Mouse (Mus musculus): ENCODE data around the gene Cabin1.

Gene Cabin1

GRCm38 (mm10) chr10:75635019-75635692 is 129.0 kb downstream of the Cabin1 start:
- DNase-seq (ENCODE audit: low spot score), result no peak

GRCm38 (mm10) chr10:75634610-75635009 is 129.5 kb downstream of the Cabin1 start:
- DNase-seq (ENCODE audit: low spot score), result no peak

GRCm38 (mm10) chr10:75633576-75634139 is 130.5 kb downstream of the Cabin1 start:
- no peak for DNase-seq (ENCODE audit: low spot score)

- DNase-seq (ENCODE audit: low spot score), result no peak
These were observed 131.1 kb downstream of the Cabin1 start for GRCm38 (mm10) chr10:75633048-75633447.

GRCm38 (mm10) chr10:75632633-75633032 is 131.5 kb downstream of the Cabin1 start:
- no peak for DNase-seq (ENCODE audit: low spot score)

GRCm38 (mm10) chr10:75627490-75627889 is 136.7 kb downstream of the Cabin1 start:
- DNase-seq (ENCODE audit: low spot score), result no peak

- no peak for DNase-seq (ENCODE audit: low spot score)
These were observed 137.2 kb downstream of the Cabin1 start for GRCm38 (mm10) chr10:75626991-75627390.

GRCm38 (mm10) chr10:75625920-75626319 is 138.2 kb downstream of the Cabin1 start:
- DNase-seq (ENCODE audit: low spot score), result no peak

- DNase-seq (ENCODE audit: low spot score), result no peak
These were observed 143.3 kb downstream of the Cabin1 start for GRCm38 (mm10) chr10:75620818-75621217.

GRCm38 (mm10) chr10:75616044-75616443 is 148.1 kb downstream of the Cabin1 start:
- no peak for DNase-seq (ENCODE audit: low spot score)

- no peak for DNase-seq (ENCODE audit: low spot score)
These were observed 153.7 kb downstream of the Cabin1 start for GRCm38 (mm10) chr10:75610486-75610885.

GRCm38 (mm10) chr10:75608975-75609374 is 155.2 kb downstream of the Cabin1 start:
- DNase-seq (ENCODE audit: low spot score), result no peak

- DNase-seq (ENCODE audit: low spot score), result no peak
These were observed 156.9 kb downstream of the Cabin1 start for GRCm38 (mm10) chr10:75607253-75607652.

GRCm38 (mm10) chr10:75605162-75605846 is 158.8 kb downstream of the Cabin1 start:
- DNase-seq (ENCODE audit: low spot score), result no peak

- no peak for DNase-seq (ENCODE audit: low spot score)
These were observed 163.9 kb downstream of the Cabin1 start for GRCm38 (mm10) chr10:75600189-75600730.
